Mouse (Mus musculus): ENCODE measurements at regions not wholly inside any gene's neighbourhood (a gene's known extent, or its start where the extent isn't known, plus 50 kb on each side); places are given as distances from the start of the nearest gene placed in this dataset.

- TF ChIP-seq GATA1 (IDR thresholded peaks at IDR 0.05; ENCODE audit: borderline replicate concordance, low read length) (no peak), FLI1 (IDR thresholded peaks at IDR 0.05; ENCODE audit: low read length) (no peak)
Observed at GRCm38 (mm10) chr11:18581078-18581800, 437.5 kb downstream of the Meis1 start.

Measured in megakaryocyte, embryonic 14.5 days (primary cell).